Mouse (Mus musculus) stomach, postnatal 0 days (tissue): ENCODE results near the gene Ankrd40.

Experiments
- CTCF ChIP-seq: IDR thresholded peaks from 2 replicates; pipeline ENCODE4 v1.5.1; 2016; ENCODE audit warnings: antibody characterized with exemption, low read depth, mild to moderate bottlenecking, moderate library complexity
- EP300 ChIP-seq: optimal IDR thresholded peaks from 2 replicates; pipeline ENCODE3; 2016; ENCODE audit warnings: antibody characterized with exemption

DNA sequence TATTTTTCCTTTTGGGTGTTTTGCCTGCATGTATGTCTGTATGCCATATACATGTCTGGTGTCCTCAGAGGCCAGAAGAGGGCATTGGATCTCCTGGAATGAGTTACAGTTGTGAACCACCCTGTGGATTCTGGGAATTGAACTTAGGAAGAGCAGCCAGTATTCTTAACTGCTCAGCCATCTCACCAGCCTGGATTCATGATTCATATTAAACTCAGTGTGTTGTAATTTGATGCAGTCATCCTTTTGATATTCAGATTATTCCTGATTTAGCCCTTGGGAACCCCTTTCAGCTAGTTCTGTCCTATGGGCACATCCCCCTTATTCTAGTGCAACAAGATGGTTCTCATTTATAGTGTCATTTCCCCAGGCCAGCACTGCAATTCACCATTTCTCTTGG lies 8.8 kb downstream of the Ankrd40 start:
- TF ChIP-seq CTCF = no peak
- no peak for TF ChIP-seq EP300
